Mouse (Mus musculus) kidney, embryonic 15.5 days (tissue): ENCODE data around the gene Itgav. TPM values are rescaled to one million over a fixed set of nuclear protein-coding genes. Genes with fewer than 3 reads are reported as not detected.

Experiments
- ATAC-seq: fragments of 200-750 bp; cut with Nextera tagmentation; replicated peaks from 2 replicates; pipeline ENCODE4 v1.8.0; 2017; ENCODE audit warnings: moderate TSS enrichment; ENCODE audit not compliant: low FRiP score
- H3K27ac ChIP-seq: fragments of 300-500 bp; sonication (generic); 2 replicates; pipeline ENCODE4 v1.5.1; 2015; ENCODE audit warnings: mild to moderate bottlenecking, inconsistent platforms
- H3K27me3 ChIP-seq: fragments of 300-500 bp; sonication (generic); 2 replicates; pipeline ENCODE4 v1.6.1; 2015; ENCODE audit warnings: inconsistent platforms
- H3K36me3 ChIP-seq: fragments of 300-500 bp; sonication (generic); 2 replicates; pipeline ENCODE4 v1.6.1; 2015; ENCODE audit warnings: inconsistent platforms
- H3K4me1 ChIP-seq: fragments of 300-500 bp; sonication (generic); 2 replicates; pipeline ENCODE4 v1.6.1; 2015; ENCODE audit warnings: inconsistent platforms
- H3K4me2 ChIP-seq: fragments of 300-500 bp; sonication (generic); 2 replicates; pipeline ENCODE4 v1.6.1; 2015; ENCODE audit warnings: moderate library complexity, mild to moderate bottlenecking, inconsistent platforms
- H3K4me3 ChIP-seq: fragments of 300-500 bp; sonication (generic); replicated peaks from 2 replicates; pipeline ENCODE4 v1.5.1; 2015; ENCODE audit warnings: mild to moderate bottlenecking, inconsistent platforms
- H3K9ac ChIP-seq: fragments of 300-500 bp; sonication (generic); 2 replicates; pipeline ENCODE4 v1.6.1; 2015; ENCODE audit warnings: mild to moderate bottlenecking, inconsistent platforms
- H3K9me3 ChIP-seq: fragments of 300-500 bp; sonication (generic); replicated peaks from 2 replicates; pipeline ENCODE4 v1.6.1; 2016; ENCODE audit warnings: inconsistent platforms
- WGBS: fragments of 180-500 bp; shearing (Covaris S2); methylation state at CpG from one replicate; pipeline ENCODE4 v1.1.7; 2015; ENCODE audit warnings: mixed read lengths; 5-methylcytosine and 5-hydroxymethylcytosine counted together
- polyA plus RNA-seq: library from polyadenylated mRNA; unstranded; fragments of >200 nt; fragmentation: Nextera tagmentation; extraction: Ambion mirVana; gene quantifications from 2 replicates; pipeline ENCODE4 v1.2.1, GENCODE M21; 2015

The Itgav gene
- polyA plus RNA-seq, 1 experiment from 2014 or later = 101 TPM

DNA sequence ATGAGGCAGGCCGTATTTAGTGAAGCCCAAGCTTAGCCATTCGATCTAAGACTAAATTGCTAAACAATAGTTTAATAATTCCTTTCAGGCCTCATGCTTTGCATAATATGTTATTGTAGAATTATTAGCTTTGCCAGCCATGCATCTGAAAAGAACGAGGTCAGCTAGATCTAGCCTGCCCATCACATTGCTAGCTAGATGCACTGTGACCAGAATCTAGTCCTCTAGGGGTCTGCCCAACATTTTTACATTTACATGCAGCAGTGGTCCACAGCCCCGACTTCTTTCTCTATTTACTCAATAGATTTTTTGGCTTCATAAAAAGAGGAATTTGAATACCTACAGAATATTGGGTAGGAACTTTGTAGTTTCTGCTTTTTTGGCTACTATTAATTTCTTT, 67.9 kb downstream of the Itgav start:
- H3K4me2 ChIP-seq = no peak overlapping the region
- H3K4me3 ChIP-seq = no peak overlapping the region
- no peak for ATAC-seq
- no peak overlapping the region for H3K9ac ChIP-seq
- peaks cover 80% of the 10 kb centered on the region for H3K36me3 ChIP-seq
- 92% methylated on average over 4 of the region's 4 CpGs for WGBS
- H3K4me1 ChIP-seq = no peaks in the 10 kb centered on the region
- H3K9me3 ChIP-seq = no peaks in the 10 kb centered on the region
- no peak overlapping the region for H3K27ac ChIP-seq
- H3K27me3 ChIP-seq = no peaks in the 10 kb centered on the region

DNA sequence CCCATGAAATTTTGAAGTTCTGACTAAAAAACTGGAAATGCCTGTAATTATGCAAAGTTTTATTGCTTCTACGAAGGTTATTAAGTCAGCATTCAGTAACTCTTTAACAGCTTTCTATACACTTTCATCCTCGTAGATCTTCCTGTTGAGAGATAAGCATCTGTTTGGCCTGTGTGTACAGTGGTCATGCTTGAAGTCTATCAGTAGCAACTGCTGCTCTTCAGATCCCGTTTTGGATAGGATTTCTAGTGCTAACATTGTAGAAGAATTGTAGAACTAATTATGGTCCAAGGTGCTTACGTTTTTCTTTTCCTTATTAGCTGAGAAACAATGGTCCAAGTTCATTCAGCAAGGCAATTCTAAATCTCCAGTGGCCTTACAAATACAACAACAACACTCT, 71.6 kb downstream of the Itgav start:
- ATAC-seq = no peak
- H3K4me3 ChIP-seq = no peak overlapping the region
- peaks cover 90% of the 10 kb centered on the region for H3K36me3 ChIP-seq
- H3K27ac ChIP-seq = no peak overlapping the region
- 76% methylated on average over 4 of the region's 4 CpGs for WGBS
- no peaks in the 10 kb centered on the region for H3K9me3 ChIP-seq
- no peaks in the 10 kb centered on the region for H3K27me3 ChIP-seq
- no peaks in the 10 kb centered on the region for H3K4me1 ChIP-seq
- no peak overlapping the region for H3K9ac ChIP-seq
- H3K4me2 ChIP-seq = no peak overlapping the region

- no peak for ATAC-seq
- Histone ChIP-seq H3K9me3 (no peaks in the 10 kb centered on the region), H3K9ac (no peak overlapping the region), H3K27ac (no peak overlapping the region), H3K4me1 (no peaks in the 10 kb centered on the region), H3K4me3 (no peak overlapping the region), H3K4me2 (no peak overlapping the region), H3K36me3 (peaks cover 94% of the 10 kb centered on the region), H3K27me3 (no peaks in the 10 kb centered on the region)
- WGBS = 82% methylated on average over 9 of the region's 9 CpGs
Measured at GRCm38 (mm10) chr2:83797902-83798497, 73.8 kb downstream of the Itgav start.

- H3K27ac ChIP-seq = peak within 1 kb of the TSS; percentile 60
- ATAC-seq = peak; percentile 93
- peak within 1 kb of the TSS; percentile 65 for H3K4me3 ChIP-seq
- H3K4me1 ChIP-seq = peaks cover 18% of the 10 kb centered on the region
- H3K9me3 ChIP-seq = no peaks in the 10 kb centered on the region
- peaks cover 10% of the 10 kb centered on the region; the same call in 1 of the 2 replicates for H3K27me3 ChIP-seq
- under 1% methylated on average over 58 of the region's 63 CpGs for WGBS
- no peaks in the 10 kb centered on the region for H3K36me3 ChIP-seq
- H3K4me2 ChIP-seq = peak within 1 kb of the TSS; percentile 96
- H3K9ac ChIP-seq = peak within 1 kb of the TSS; percentile 58
Measured at GRCm38 (mm10) chr2:83812483-83813272, 88.5 kb downstream of the Itgav start, which contains the start of gene Fam171b. Gene Fam171b (plus strand): TSS chr2:83812636.

GRCm38 (mm10) chr2:83813273-83813892, 89.2 kb downstream of the Itgav start:
- H3K4me3 ChIP-seq = peak overlapping the region; percentile 65
- H3K9me3 ChIP-seq = no peaks in the 10 kb centered on the region
- peaks cover 18% of the 10 kb centered on the region for H3K4me1 ChIP-seq
- peaks cover 10% of the 10 kb centered on the region; the same call in 1 of the 2 replicates for H3K27me3 ChIP-seq
- H3K27ac ChIP-seq = no peak overlapping the region
- ATAC-seq = peak; percentile 26; the same call in 1 of the 2 replicates
- no peak overlapping the region; the same call in 1 of the 2 replicates for H3K9ac ChIP-seq
- 10% methylated on average over 10 of the region's 10 CpGs for WGBS
- H3K4me2 ChIP-seq = peak overlapping the region; percentile 96
- no peaks in the 10 kb centered on the region for H3K36me3 ChIP-seq

- Histone ChIP-seq H3K4me1 (peaks cover 18% of the 10 kb centered on the region), H3K36me3 (no peaks in the 10 kb centered on the region), H3K4me3 (0 out of 2 replicates have a peak overlapping the region, but pooled peaks have one; percentile 10), H3K27ac (no peak overlapping the region), H3K4me2 (peak overlapping the region; percentile 96), H3K27me3 (peaks cover 10% of the 10 kb centered on the region; the same call in 1 of the 2 replicates), H3K9ac (no peak overlapping the region), H3K9me3 (no peaks in the 10 kb centered on the region)
- WGBS = 30% methylated on average over 6 of the region's 6 CpGs
- ATAC-seq = no peak
Measured at GRCm38 (mm10) chr2:83814009-83814408, 89.8 kb downstream of the Itgav start.

DNA sequence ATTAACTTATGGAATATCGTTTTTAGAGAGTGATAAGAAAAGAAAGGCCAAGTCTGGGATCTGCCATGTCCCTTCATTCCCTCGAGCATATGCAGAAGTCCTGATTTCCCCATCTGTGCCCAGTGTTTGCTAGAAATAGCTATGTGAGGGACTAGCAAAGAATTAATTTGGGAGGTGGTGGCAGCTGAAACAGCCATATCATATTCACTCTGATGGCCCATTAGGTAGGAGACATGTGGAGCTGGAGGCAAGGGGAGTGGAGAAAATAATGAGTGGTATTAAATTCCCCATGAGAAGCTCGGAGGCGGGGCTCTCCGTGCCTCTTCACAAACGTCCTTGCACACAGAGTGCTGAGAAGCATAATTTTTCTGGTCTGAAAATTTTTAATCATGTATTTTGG, 92.0 kb downstream of the Itgav start:
- Histone ChIP-seq H3K4me1 (peaks cover 18% of the 10 kb centered on the region), H3K4me2 (no peak overlapping the region), H3K36me3 (no peaks in the 10 kb centered on the region), H3K27ac (no peak overlapping the region), H3K9ac (no peak overlapping the region), H3K4me3 (no peak overlapping the region), H3K27me3 (peaks cover 10% of the 10 kb centered on the region; the same call in 1 of the 2 replicates), H3K9me3 (no peaks in the 10 kb centered on the region)
- ATAC-seq = no peak
- 53% methylated on average over 6 of the region's 6 CpGs for WGBS

DNA sequence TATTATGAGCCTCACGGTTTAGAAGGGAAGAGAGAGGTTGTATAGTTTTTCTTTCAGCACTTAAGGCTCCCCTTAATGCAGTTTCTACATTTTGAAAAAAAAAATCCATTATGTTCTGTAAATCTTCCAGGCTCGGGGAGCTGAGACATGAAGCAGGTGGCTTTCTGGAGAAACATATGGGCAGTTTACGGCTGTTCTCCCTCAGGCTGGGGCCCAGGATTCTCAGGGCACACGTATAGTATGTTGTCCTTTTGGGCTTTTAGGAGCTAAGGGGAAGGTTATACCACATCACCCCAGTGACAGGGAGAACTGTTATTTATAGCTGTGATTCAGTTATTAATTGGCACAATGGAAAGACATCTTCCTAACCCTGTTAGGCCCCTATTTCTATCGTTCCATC, 101.0 kb downstream of the Itgav start:
- WGBS = 36% methylated on average over 5 of the region's 5 CpGs
- H3K9ac ChIP-seq = no peak overlapping the region
- no peaks in the 10 kb centered on the region for H3K4me1 ChIP-seq
- no peak for ATAC-seq
- no peaks in the 10 kb centered on the region for H3K27me3 ChIP-seq
- H3K4me2 ChIP-seq = no peak overlapping the region
- no peak overlapping the region for H3K27ac ChIP-seq
- no peaks in the 10 kb centered on the region for H3K9me3 ChIP-seq
- H3K4me3 ChIP-seq = no peak overlapping the region
- H3K36me3 ChIP-seq = no peaks in the 10 kb centered on the region

DNA sequence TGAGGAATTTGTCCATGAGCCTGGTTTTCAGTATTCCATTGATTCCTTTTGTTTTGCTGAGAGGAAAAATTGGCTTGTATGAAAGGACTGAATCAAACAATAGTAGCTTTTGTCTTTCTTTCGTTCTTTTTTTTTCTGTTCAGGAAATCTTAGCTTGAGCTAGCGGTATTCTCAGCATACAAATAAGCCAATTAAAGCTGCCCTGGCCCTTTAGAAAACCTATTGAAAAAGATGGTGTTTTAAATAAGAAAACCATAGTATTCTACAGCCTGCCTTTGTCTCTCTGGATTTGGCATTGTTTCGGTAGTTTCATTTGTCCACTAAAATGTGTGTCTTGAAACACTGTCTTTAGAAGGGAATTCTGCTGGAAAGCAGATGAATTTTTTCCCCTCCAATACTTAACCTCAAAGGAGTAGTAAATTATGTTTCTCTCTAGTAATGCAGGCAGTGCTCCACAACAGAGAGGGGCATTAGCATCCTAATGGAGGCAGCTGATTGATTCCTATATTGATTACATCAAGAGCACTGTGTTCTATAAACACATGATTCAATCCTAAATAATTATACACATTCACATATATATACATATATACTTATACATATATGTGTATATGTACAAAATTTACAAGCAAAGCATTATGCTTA, 104.8 kb downstream of the Itgav start:
- Histone ChIP-seq H3K4me1 (no peaks in the 10 kb centered on the region), H3K4me3 (no peak overlapping the region), H3K27ac (no peak overlapping the region), H3K9ac (no peak overlapping the region), H3K9me3 (no peaks in the 10 kb centered on the region), H3K4me2 (no peak overlapping the region), H3K36me3 (no peaks in the 10 kb centered on the region), H3K27me3 (no peaks in the 10 kb centered on the region)
- no peak for ATAC-seq
- 71% methylated on average over 3 of the region's 3 CpGs for WGBS

DNA sequence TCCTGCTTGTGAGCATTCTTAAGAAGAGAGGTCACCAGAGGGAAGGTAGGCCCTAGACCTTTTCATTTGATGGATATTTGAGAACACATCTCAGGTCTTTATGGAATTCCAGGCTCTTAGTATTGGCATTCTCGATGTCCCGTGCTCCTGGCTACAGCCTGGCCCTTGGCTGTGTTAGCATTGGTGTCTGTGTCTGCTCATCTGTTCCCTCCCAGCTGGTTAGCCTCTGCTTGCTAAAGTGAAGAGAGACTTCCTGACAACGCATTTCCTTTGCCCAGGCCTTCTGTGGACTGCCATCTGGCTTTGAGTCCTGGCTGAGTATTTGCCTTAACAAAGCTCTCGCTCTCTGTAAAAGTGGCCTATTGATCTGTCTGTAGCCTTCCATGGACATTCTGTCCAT, 108.7 kb downstream of the Itgav start:
- Histone ChIP-seq H3K4me3 (no peak overlapping the region), H3K9ac (no peak overlapping the region), H3K36me3 (no peaks in the 10 kb centered on the region), H3K4me2 (no peak overlapping the region), H3K27me3 (no peaks in the 10 kb centered on the region), H3K9me3 (no peaks in the 10 kb centered on the region), H3K4me1 (no peaks in the 10 kb centered on the region), H3K27ac (no peak overlapping the region)
- 83% methylated on average over 4 of the region's 4 CpGs for WGBS
- no peak for ATAC-seq

DNA sequence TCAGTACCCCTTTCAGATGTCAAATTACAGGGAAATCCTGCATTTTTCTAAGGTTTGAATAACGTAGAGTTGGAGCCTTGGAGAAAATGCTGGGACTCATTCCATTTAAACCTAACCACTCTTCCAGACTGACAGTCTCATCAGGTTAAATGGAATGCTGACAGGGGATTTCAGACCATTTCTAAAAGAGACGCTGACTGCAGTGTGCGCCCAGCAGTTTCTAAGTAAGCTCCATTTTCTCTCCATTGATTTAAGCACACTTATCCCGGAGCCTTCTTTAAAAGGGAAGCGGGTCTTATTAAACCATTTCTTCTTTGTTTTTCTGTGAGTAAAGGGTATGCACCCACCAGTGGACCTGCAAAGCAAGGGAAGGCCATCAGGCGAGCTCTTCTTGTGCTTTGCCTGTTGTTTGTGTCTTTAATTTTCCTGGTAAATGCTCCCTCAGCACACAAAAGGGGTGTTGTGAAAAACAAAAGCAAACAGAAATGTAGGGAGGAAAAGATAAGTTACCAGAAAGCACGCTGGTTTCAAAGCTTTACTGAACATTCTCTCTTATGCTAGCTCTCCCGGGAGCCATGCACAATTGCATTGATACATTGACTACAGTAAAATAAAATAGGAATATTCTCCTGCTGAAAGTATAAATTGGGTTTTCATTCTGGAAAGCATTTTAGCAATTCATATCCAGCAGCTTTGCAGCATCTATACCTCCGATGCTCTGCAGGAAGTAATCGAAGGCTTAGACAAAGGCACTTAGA, 111.3 kb downstream of the Itgav start:
- H3K9ac ChIP-seq = no peak overlapping the region
- ATAC-seq = no peak
- no peaks in the 10 kb centered on the region for H3K36me3 ChIP-seq
- no peaks in the 10 kb centered on the region for H3K9me3 ChIP-seq
- WGBS = 89% methylated on average over 10 of the region's 10 CpGs
- H3K4me3 ChIP-seq = no peak overlapping the region
- no peak overlapping the region for H3K27ac ChIP-seq
- no peaks in the 10 kb centered on the region for H3K4me1 ChIP-seq
- no peaks in the 10 kb centered on the region for H3K27me3 ChIP-seq
- H3K4me2 ChIP-seq = no peak overlapping the region
